Mouse (Mus musculus) kidney, adult 10 weeks (tissue): Measurements from ENCODE around the gene Clec9a. TPM values are rescaled to one million over a fixed set of nuclear protein-coding genes. Genes with fewer than 3 reads are reported as not detected.

Experiments
- polyA plus RNA-seq: library from polyadenylated mRNA; stranded (reverse); fragments of 350-450 nt; fragmentation: Illumina TruSeq; extraction: RNeasy Lipid Tissue Mini Kit (QIAGEN cat#74804); gene quantifications from one replicate; pipeline ENCODE4 v1.2.3, GENCODE M21; 2014; ENCODE audit warnings: low read depth, low replicate concordance

The Clec9a gene
- polyA plus RNA-seq = 0.77 TPM

GRCm38 (mm10) chr6:129408562-129408961, at the start of gene Clec9a:
TSS of gene Clec9a (plus strand) at chr6:129408862.

GRCm38 (mm10) chr6:129385774-129386173, 22.9 kb upstream of the Clec9a start, which contains the start of gene Clec12b:
TSS of gene Clec12b (minus strand) at chr6:129385874.

GRCm38 (mm10) chr6:129396997-129397396, 11.7 kb upstream of the Clec9a start, which contains the start of gene Clec1b:
TSS of gene Clec1b (plus strand) at chr6:129397297.

GRCm38 (mm10) chr6:129451411-129452039, 42.9 kb downstream of the Clec9a start, which contains the start of gene Clec1a:
TSS of gene Clec1a (minus strand) at chr6:129452000.

Other genes starting within 250 kb of the Clec9a start
- 156 TPM for gene Clec2d, start 228.2 kb upstream of the Clec9a start, polyA plus RNA-seq
- gene Cd69, start 133.4 kb upstream of the Clec9a start, polyA plus RNA-seq = 0.97 TPM
- not detected for gene 4922502D21Rik, start 77.1 kb upstream of the Clec9a start, polyA plus RNA-seq
- 2.3 TPM for gene Clec12a, start 66.2 kb upstream of the Clec9a start, polyA plus RNA-seq
- 1.1 TPM for gene Clec12b, start 23.0 kb upstream of the Clec9a start, polyA plus RNA-seq
- 2.3 TPM for gene Clec1b, start 11.6 kb upstream of the Clec9a start, polyA plus RNA-seq
- 9.7 TPM for gene Clec1a, start 43.1 kb downstream of the Clec9a start, polyA plus RNA-seq
- 0.12 TPM for gene Olr1, start 98.3 kb downstream of the Clec9a start, polyA plus RNA-seq
- 745 TPM for gene Tmem52b, start 103.7 kb downstream of the Clec9a start, polyA plus RNA-seq
- gene Gabarapl1, start 124.3 kb downstream of the Clec9a start, polyA plus RNA-seq = 242 TPM
- gene Klre1, start 169.0 kb downstream of the Clec9a start, polyA plus RNA-seq = 0.40 TPM
- gene Klrd1, start 182.9 kb downstream of the Clec9a start, polyA plus RNA-seq = 2.7 TPM
- gene Klrk1, start 215.0 kb downstream of the Clec9a start, polyA plus RNA-seq = 1.2 TPM
- not detected for gene Klrc3, start 234.5 kb downstream of the Clec9a start, polyA plus RNA-seq